26 mouse cellular contexts compared by ENCODE assay signal in genomic region chr10:21168466-21168865, GRCm38 (mm10). TPM values are rescaled to one million over a fixed set of nuclear protein-coding genes. Genes with fewer than 3 reads are reported as not detected.
DNase-seq lines count a peak whose midpoint lies in the region; ATAC-seq and TF ChIP-seq lines count a peak whose summit lies in the region.
"Had no signal": no experiment of that assay in that cellular context is flagged by ENCODE, and none has a peak within 500 bp of the region (broad histone marks: within the 10 kb centered on the region; RNA-seq: fewer than 3 reads in every experiment).

No protein-coding gene starts in this region.

- DNase-seq in liver, embryonic 14.5 days (ENCODE audit: low read depth in 3 of 3, low spot score in 3 of 3) = no peak
- no peak for DNase-seq in liver, postnatal 0 days
- DNase-seq in ES-E14 (ENCODE audit: low read depth, low spot score) (no peak), R1 (ENCODE audit: low read depth, low spot score) (peak; percentile 42)
- no peak for DNase-seq in thymus, postnatal 0 days (ENCODE audit: low spot score)
- DNase-seq in left cerebral cortex, postnatal 14 days (ENCODE audit: low spot score in 2 of 2) = no peak
- DNase-seq: adrenal gland, adult 8-10 months; adrenal gland, postnatal 14 days; adrenal gland, postnatal 36 days; cerebellum, adult 11-12 months; cerebellum, adult 2 months; cerebellum, adult 9-10 months; cerebellum, postnatal 10 days; cerebellum, postnatal 25 days; forebrain, postnatal 0 days had no signal

- TF ChIP-seq CTCF in liver, embryonic 14.5 days (IDR thresholded peaks at IDR 0.05; ENCODE audit: low read depth) = peak; percentile 15; the same call in 1 of the 2 replicates
- TF ChIP-seq CTCF in liver, postnatal 0 days (IDR thresholded peaks at IDR 0.05; ENCODE audit: low read depth) = no peak

- 73% methylated on average over 8 of the region's 8 CpGs for WGBS in liver, embryonic 14.5 days (ENCODE audit: insufficient replicate concordance)
- 89% methylated on average over 8 of the region's 8 CpGs for WGBS in liver, postnatal 0 days (ENCODE audit: insufficient replicate concordance)

- H3K4me2 ChIP-seq in liver, embryonic 14.5 days (ENCODE audit: low read depth) = no peak overlapping the region
- no peak overlapping the region for H3K4me2 ChIP-seq in liver, postnatal 0 days (ENCODE audit: low read depth, low read length)
- H3K4me2 ChIP-seq: embryonic facial prominence, embryonic 12.5 days; forebrain, embryonic 13.5 days; forebrain, embryonic 15.5 days had no signal

- no peak for TF ChIP-seq EP300 in liver, embryonic 14.5 days (IDR thresholded peaks at IDR 0.05; ENCODE audit: low read depth)
- TF ChIP-seq EP300 in liver, postnatal 0 days (IDR thresholded peaks at IDR 0.05; ENCODE audit: low read depth) = no peak

- H3K4me1 ChIP-seq in liver, embryonic 14.5 days (replicated peaks; ENCODE audit: control insufficient read depth in 2 of 2, insufficient read depth in 2 of 2, low read length in 1 of 2) = no peaks in the 10 kb centered on the region
- H3K4me1 ChIP-seq in liver, postnatal 0 days (ENCODE audit: insufficient read depth) = no peaks in the 10 kb centered on the region
- H3K4me1 ChIP-seq in ES-E14 (ENCODE audit: control insufficient read depth in 2 of 2, insufficient read depth in 2 of 2, low read length in 2 of 2, poor library complexity in 1 of 2) = no peaks in the 10 kb centered on the region
- H3K4me1 ChIP-seq: embryonic facial prominence, embryonic 10.5 days; embryonic facial prominence, embryonic 12.5 days; forebrain, embryonic 10.5 days; forebrain, embryonic 13.5 days; forebrain, embryonic 15.5 days had no signal

- ATAC-seq in liver, embryonic 14.5 days (ENCODE audit: insufficient read depth) = no peak
- ATAC-seq in liver, postnatal 0 days = no peak
- ATAC-seq in erythroblast, adult 5-6 weeks (replicated peaks; ENCODE audit: low FRiP score, poor library complexity, severe bottlenecking) = 0 out of 2 replicates have a peak, but pooled peaks have one; percentile 18
- no peak for ATAC-seq in frontal cortex, adult (ENCODE audit: low TSS enrichment)
- ATAC-seq: activated CD4-positive, CD25-positive, alpha-beta regulatory T cell, adult 4 months; forebrain, embryonic 13.5 days; forebrain, embryonic 15.5 days; forebrain, postnatal 0 days; Patski had no signal

- no peaks in the 10 kb centered on the region for H3K36me3 ChIP-seq in liver, embryonic 14.5 days (replicated peaks; ENCODE audit: control insufficient read depth, insufficient read depth, low read depth)
- H3K36me3 ChIP-seq in liver, postnatal 0 days (replicated peaks; ENCODE audit: insufficient read depth, low read length) = no peaks in the 10 kb centered on the region
- no peaks in the 10 kb centered on the region for H3K36me3 ChIP-seq in ES-E14 (ENCODE audit: control insufficient read depth, insufficient read depth, low read length, poor library complexity, severe bottlenecking)
- H3K36me3 ChIP-seq: embryonic facial prominence, embryonic 10.5 days; embryonic facial prominence, embryonic 12.5 days; forebrain, embryonic 10.5 days; forebrain, embryonic 15.5 days had no signal

- no peak overlapping the region for H3K4me3 ChIP-seq in liver, embryonic 14.5 days (ENCODE audit: insufficient read depth in 1 of 2, low read depth in 2 of 2, low read length in 2 of 2)
- H3K4me3 ChIP-seq in liver, postnatal 0 days (ENCODE audit: low read depth, low read length) = no peak overlapping the region
- no peak overlapping the region for H3K4me3 ChIP-seq in ES-E14 (ENCODE audit: insufficient read depth in 1 of 2, low read depth in 1 of 2, low read length in 2 of 2, poor library complexity in 1 of 2, severe bottlenecking in 1 of 2)
- H3K4me3 ChIP-seq: embryonic facial prominence, embryonic 10.5 days; embryonic facial prominence, embryonic 12.5 days; erythroblast, embryonic 14.5 days; forebrain, embryonic 10.5 days; forebrain, embryonic 13.5 days; forebrain, embryonic 15.5 days had no signal

- no peaks in the 10 kb centered on the region for H3K27me3 ChIP-seq in liver, embryonic 14.5 days (ENCODE audit: control insufficient read depth, insufficient read depth, low read length)
- H3K27me3 ChIP-seq in liver, postnatal 0 days (ENCODE audit: insufficient read depth, low read length) = 0 out of 2 replicates have a peak, but pooled peaks cover 4% of the 10 kb centered on the region
- H3K27me3 ChIP-seq: embryonic facial prominence, embryonic 12.5 days had no signal

- intact Hi-C loops in left cerebral cortex, postnatal 14 days (cut with DNase I) = no loop called here

- in situ Hi-C loops in ES-E14 (cut with MboI; ENCODE audit: low sequenced_read_pairs in 2 of 2, unreplicated experiment in 2 of 2) = no loop called here

- H3K9ac ChIP-seq in liver, embryonic 14.5 days (replicated peaks) = no peak overlapping the region
- H3K9ac ChIP-seq in liver, postnatal 0 days (replicated peaks) = no peak overlapping the region
- no peak overlapping the region for H3K9ac ChIP-seq in ES-E14 (ENCODE audit: insufficient read depth, low read depth, low read length, poor library complexity, severe bottlenecking)
- H3K9ac ChIP-seq: embryonic facial prominence, embryonic 12.5 days; forebrain, embryonic 13.5 days; forebrain, embryonic 15.5 days; forebrain, postnatal 0 days had no signal

- no peak overlapping the region for H3K27ac ChIP-seq in liver, embryonic 14.5 days
- no peak overlapping the region for H3K27ac ChIP-seq in liver, postnatal 0 days (ENCODE audit: low read depth)
- no peak overlapping the region for H3K27ac ChIP-seq in ES-E14 (ENCODE audit: insufficient read depth, low read depth, low read length, poor library complexity, severe bottlenecking)
- H3K27ac ChIP-seq: embryonic facial prominence, embryonic 10.5 days; embryonic facial prominence, embryonic 12.5 days; forebrain, embryonic 10.5 days; forebrain, embryonic 13.5 days; forebrain, embryonic 15.5 days had no signal

- H3K9me3 ChIP-seq in liver, embryonic 14.5 days (ENCODE audit: control insufficient read depth, low read length) = no peaks in the 10 kb centered on the region
- no peaks in the 10 kb centered on the region; the same call in 1 of the 2 replicates for H3K9me3 ChIP-seq in liver, postnatal 0 days (ENCODE audit: low read length)
- no peaks in the 10 kb centered on the region for H3K9me3 ChIP-seq in ES-E14 (ENCODE audit: control insufficient read depth, insufficient read depth, low read depth, low read length)
- H3K9me3 ChIP-seq: embryonic facial prominence, embryonic 10.5 days; embryonic facial prominence, embryonic 12.5 days; forebrain, embryonic 10.5 days; forebrain, embryonic 15.5 days had no signal

TF ChIP-seq in ES-E14, 5 proteins besides CTCF, POLR2A, EP300 and RAD21:
- peak; percentile 73 for TF ChIP-seq ZNF384 (IDR thresholded peaks at IDR 0.05; ENCODE audit: low read depth, low read length)
- no peak for TF ChIP-seq ZC3H11A (IDR thresholded peaks at IDR 0.05; ENCODE audit: borderline replicate concordance, low read depth, low read length)
- TF ChIP-seq CHD2 (IDR thresholded peaks at IDR 0.05; ENCODE audit: low read depth, low read length) = no peak

RNA-seq across cellular contexts. Expression of gene Myb, which starts 7.7 kb away (rescaled TPM):
- polyA plus RNA-seq in liver, embryonic 14.5 days (2012; rRNA removed) = 14.1 and 16.9 TPM in 2 replicates
- 11.7 and 13.6 TPM in 2 replicates for polyA plus RNA-seq in liver, embryonic 14.5 days (2014; fragmentation: Nextera tagmentation; extraction: Ambion mirVana)
- polyA plus RNA-seq in liver, postnatal 0 days (2015; fragmentation: Nextera tagmentation; extraction: Ambion mirVana) = 10.0 and 11.1 TPM in 2 replicates
- 2.0 and 2.4 TPM in 2 replicates for total RNA-seq in ES-E14 (2012; rRNA removed)
- 83.8 and 109 TPM in 2 replicates for total RNA-seq in erythroblast, adult 5-6 weeks (2015; ENCODE audit: low replicate concordance)
- 51.7 and 65.7 TPM in 2 replicates for total RNA-seq in erythroblast, adult 5-6 weeks (2017; ENCODE audit: low replicate concordance)
- polyA plus RNA-seq in thymus, postnatal 0 days (2015; fragmentation: Nextera tagmentation; extraction: Ambion mirVana) = 183 and 202 TPM in 2 replicates
- total RNA-seq in left cerebral cortex, postnatal 14 days (2021) = under 1 TPM; 0.34 to 0.40 TPM
- total RNA-seq: adrenal gland, adult 18-20 months; adrenal gland, adult 8-10 months had no signal

Comparison
In these comparisons a context has a peak if more than half of its experiments do, and no peak if none do; other contexts are left out.
1. RNA of gene Myb, which starts 7.7 kb away (total RNA-seq): 51.7 to 109 TPM in erythroblast, adult 5-6 weeks; 2.0 to 2.4 TPM in ES-E14 and 0.34 to 0.40 TPM in left cerebral cortex, postnatal 14 days; every median in the first group is over 10 times any median in the second.